Mouse (Mus musculus) limb, embryonic 13.5 days (tissue): ENCODE data around the gene Ska3. TPM values are rescaled to one million over a fixed set of nuclear protein-coding genes. Genes with fewer than 3 reads are reported as not detected.

Experiments used
- ATAC-seq: fragments of 200-750 bp; cut with Nextera tagmentation; 2 replicates; pipeline ENCODE4 v1.8.0; 2017; ENCODE audit warnings: low read depth, moderate number of reproducible peaks, moderate TSS enrichment; ENCODE audit not compliant: low FRiP score
- H3K27ac ChIP-seq: fragments of 300-500 bp; sonication (generic); 2 replicates; pipeline ENCODE4 v1.5.1; 2015; ENCODE audit warnings: inconsistent platforms, mild to moderate bottlenecking, moderate library complexity
- H3K27me3 ChIP-seq: fragments of 300-500 bp; sonication (generic); 2 replicates; pipeline ENCODE4 v1.6.1; 2015; ENCODE audit warnings: mild to moderate bottlenecking, inconsistent platforms
- H3K36me3 ChIP-seq: fragments of 300-500 bp; sonication (generic); 2 replicates; pipeline ENCODE4 v1.6.1; 2015; ENCODE audit warnings: inconsistent platforms, mild to moderate bottlenecking, moderate library complexity
- H3K4me1 ChIP-seq: fragments of 300-500 bp; sonication (generic); 2 replicates; pipeline ENCODE4 v1.6.1; 2015; ENCODE audit warnings: inconsistent platforms
- H3K4me2 ChIP-seq: fragments of 300-500 bp; sonication (generic); replicated peaks from 2 replicates; pipeline ENCODE4 v1.6.1; 2015; ENCODE audit warnings: inconsistent platforms, mild to moderate bottlenecking, moderate library complexity
- H3K4me3 ChIP-seq: fragments of 300-500 bp; sonication (generic); 2 replicates; pipeline ENCODE4 v1.5.1; 2015; ENCODE audit warnings: moderate library complexity, mild to moderate bottlenecking, inconsistent platforms
- H3K9ac ChIP-seq: fragments of 300-500 bp; sonication (generic); 2 replicates; pipeline ENCODE4 v1.6.1; 2015; ENCODE audit warnings: mild to moderate bottlenecking, inconsistent platforms
- H3K9me3 ChIP-seq: fragments of 300-500 bp; sonication (generic); 2 replicates; pipeline ENCODE4 v1.6.1; 2016; ENCODE audit warnings: inconsistent platforms
- WGBS: fragments of 180-500 bp; shearing (Covaris S2); methylation state at CpG from one replicate; pipeline ENCODE4 v1.1.7; 2015; 5-methylcytosine and 5-hydroxymethylcytosine counted together
- polyA plus RNA-seq: library from polyadenylated mRNA; unstranded; fragments of >200 nt; fragmentation: Nextera tagmentation; extraction: Ambion mirVana; gene quantifications from 2 replicates; pipeline ENCODE4 v1.2.1, GENCODE M21; 2015

Gene Ska3
- polyA plus RNA-seq, 1 experiment from 2014 or later, result 42.4 TPM

GRCm38 (mm10) chr14:57844535-57844934 lies 18.6 kb upstream of the Ska3 start:
- whole genome bisulfite sequencing, result 93% methylated on average over 3 of the region's 3 CpGs
- no peaks in the 10 kb centered on the region for H3K9me3 ChIP-seq
- no peak overlapping the region for H3K4me3 ChIP-seq
- no peaks in the 10 kb centered on the region for H3K27me3 ChIP-seq
- ATAC-seq, result no peak
- no peak overlapping the region for H3K27ac ChIP-seq
- no peaks in the 10 kb centered on the region for H3K4me1 ChIP-seq
- no peak overlapping the region for H3K4me2 ChIP-seq
- H3K9ac ChIP-seq, result no peak overlapping the region
- H3K36me3 ChIP-seq, result peaks cover 73% of the 10 kb centered on the region

GRCm38 (mm10) chr14:57835157-57835556 lies 9.2 kb upstream of the Ska3 start:
- Histone ChIP-seq H3K36me3 (peaks cover 47% of the 10 kb centered on the region), H3K9me3 (no peaks in the 10 kb centered on the region), H3K27me3 (no peaks in the 10 kb centered on the region), H3K4me1 (no peaks in the 10 kb centered on the region), H3K4me3 (no peak overlapping the region), H3K4me2 (no peak overlapping the region), H3K9ac (no peak overlapping the region), H3K27ac (no peak overlapping the region)
- 94% methylated on average over 10 of the region's 10 CpGs for WGBS
- no peak for ATAC-seq

GRCm38 (mm10) chr14:57833526-57833925 lies 7.5 kb upstream of the Ska3 start:
- no peak overlapping the region for H3K9ac ChIP-seq
- H3K27me3 ChIP-seq, result no peaks in the 10 kb centered on the region
- no peak overlapping the region for H3K4me2 ChIP-seq
- ATAC-seq, result no peak
- peaks cover 36% of the 10 kb centered on the region for H3K36me3 ChIP-seq
- WGBS, result 88% methylated on average over 2 of the region's 2 CpGs
- H3K4me3 ChIP-seq, result no peak overlapping the region
- no peaks in the 10 kb centered on the region for H3K9me3 ChIP-seq
- no peaks in the 10 kb centered on the region for H3K4me1 ChIP-seq
- no peak overlapping the region for H3K27ac ChIP-seq

- 83% methylated on average over 1 of the region's 1 CpGs for WGBS
- no peak overlapping the region for H3K27ac ChIP-seq
- no peaks in the 10 kb centered on the region for H3K27me3 ChIP-seq
- H3K4me3 ChIP-seq, result peak overlapping the region; percentile 84
- no peak for ATAC-seq
- H3K9ac ChIP-seq, result peak overlapping the region; percentile 92
- peaks cover 22% of the 10 kb centered on the region for H3K4me1 ChIP-seq
- peak overlapping the region; percentile 82 for H3K4me2 ChIP-seq
- H3K9me3 ChIP-seq, result no peaks in the 10 kb centered on the region
- peaks cover 5% of the 10 kb centered on the region for H3K36me3 ChIP-seq
Observed at GRCm38 (mm10) chr14:57827284-57827683, 1.3 kb upstream of the Ska3 start.

- H3K27ac ChIP-seq, result no peak overlapping the region
- H3K36me3 ChIP-seq, result peaks cover 62% of the 10 kb centered on the region
Observed at GRCm38 (mm10) chr14:57820839-57821238, 5.1 kb downstream of the Ska3 start.

GRCm38 (mm10) chr14:57811844-57812243 lies 14.1 kb downstream of the Ska3 start:
- no peaks in the 10 kb centered on the region for H3K27me3 ChIP-seq
- no peak overlapping the region for H3K4me2 ChIP-seq
- no peaks in the 10 kb centered on the region; the same call in 1 of the 2 replicates for H3K9me3 ChIP-seq
- H3K27ac ChIP-seq, result no peak overlapping the region
- WGBS, result 97% methylated on average over 5 of the region's 5 CpGs
- no peak overlapping the region for H3K9ac ChIP-seq
- H3K4me1 ChIP-seq, result no peaks in the 10 kb centered on the region
- H3K36me3 ChIP-seq, result peaks cover 81% of the 10 kb centered on the region
- ATAC-seq, result no peak
- no peak overlapping the region for H3K4me3 ChIP-seq

More at GRCm38 (mm10) chr14:57820839-57821238, 5.1 kb downstream of the Ska3 start:
- no peak overlapping the region for H3K4me2 ChIP-seq
- no peaks in the 10 kb centered on the region for H3K9me3 ChIP-seq
- no peak for ATAC-seq
- peaks cover 12% of the 10 kb centered on the region for H3K4me1 ChIP-seq
- no peak overlapping the region for H3K4me3 ChIP-seq
- no peak overlapping the region for H3K9ac ChIP-seq
- 82% methylated on average over 4 of the region's 4 CpGs for WGBS
- H3K27me3 ChIP-seq, result no peaks in the 10 kb centered on the region

- no peak overlapping the region for H3K27ac ChIP-seq
- no peak overlapping the region for H3K4me3 ChIP-seq
- 93% methylated on average over 2 of the region's 2 CpGs for WGBS
- H3K36me3 ChIP-seq, result peaks cover 83% of the 10 kb centered on the region
- no peak for ATAC-seq
- H3K4me2 ChIP-seq, result no peak overlapping the region
- no peaks in the 10 kb centered on the region for H3K4me1 ChIP-seq
- no peaks in the 10 kb centered on the region; the same call in 1 of the 2 replicates for H3K9me3 ChIP-seq
- H3K27me3 ChIP-seq, result no peaks in the 10 kb centered on the region
- H3K9ac ChIP-seq, result no peak overlapping the region
Observed at GRCm38 (mm10) chr14:57810886-57811285, 15.1 kb downstream of the Ska3 start.

- no peaks in the 10 kb centered on the region for H3K27me3 ChIP-seq
- no peak overlapping the region for H3K4me3 ChIP-seq
- ATAC-seq, result no peak
- H3K4me1 ChIP-seq, result no peaks in the 10 kb centered on the region
- H3K9me3 ChIP-seq, result no peaks in the 10 kb centered on the region
- H3K4me2 ChIP-seq, result no peak overlapping the region
- 88% methylated on average over 5 of the region's 5 CpGs for WGBS
- no peak overlapping the region for H3K9ac ChIP-seq
- no peak overlapping the region for H3K27ac ChIP-seq
- H3K36me3 ChIP-seq, result peaks cover 91% of the 10 kb centered on the region
Observed at GRCm38 (mm10) chr14:57808558-57808957, 17.4 kb downstream of the Ska3 start.

GRCm38 (mm10) chr14:57803731-57804130 lies 22.3 kb downstream of the Ska3 start:
- Histone ChIP-seq H3K36me3 (peaks cover 77% of the 10 kb centered on the region), H3K27me3 (no peaks in the 10 kb centered on the region), H3K9ac (no peak overlapping the region), H3K9me3 (no peaks in the 10 kb centered on the region), H3K4me3 (no peak overlapping the region), H3K27ac (no peak overlapping the region), H3K4me1 (peaks cover 14% of the 10 kb centered on the region), H3K4me2 (no peak overlapping the region)
- 92% methylated on average over 4 of the region's 4 CpGs for WGBS
- no peak for ATAC-seq

GRCm38 (mm10) chr14:57797991-57798931 lies 27.7 kb downstream of the Ska3 start, which contains the start of gene Sap18:
Sap18 (plus strand) TSS chr14:57798180.
- peak within 1 kb of the TSS; percentile 86 for H3K4me3 ChIP-seq
- ATAC-seq, result peak; percentile 95
- peak within 1 kb of the TSS; percentile 84 for H3K4me2 ChIP-seq
- H3K9ac ChIP-seq, result peak within 1 kb of the TSS; percentile 91
- H3K4me1 ChIP-seq, result peaks cover 14% of the 10 kb centered on the region
- no peaks in the 10 kb centered on the region for H3K27me3 ChIP-seq
- H3K36me3 ChIP-seq, result peaks cover 26% of the 10 kb centered on the region
- H3K27ac ChIP-seq, result peak within 1 kb of the TSS; percentile 73
- WGBS, result under 1% methylated on average over 86 of the region's 99 CpGs
- no peaks in the 10 kb centered on the region for H3K9me3 ChIP-seq

- H3K27ac ChIP-seq, result no peak overlapping the region
- WGBS, result 10% methylated on average over 7 of the region's 7 CpGs
- peak overlapping the region; percentile 53 for H3K9ac ChIP-seq
Observed at GRCm38 (mm10) chr14:57797551-57797950, 28.4 kb downstream of the Ska3 start.

GRCm38 (mm10) chr14:57791171-57791570 lies 34.8 kb downstream of the Ska3 start:
- Histone ChIP-seq H3K9ac (no peak overlapping the region), H3K4me3 (no peak overlapping the region), H3K27ac (no peak overlapping the region), H3K4me1 (no peaks in the 10 kb centered on the region), H3K4me2 (no peak overlapping the region), H3K36me3 (no peaks in the 10 kb centered on the region), H3K9me3 (no peaks in the 10 kb centered on the region), H3K27me3 (no peaks in the 10 kb centered on the region)
- whole genome bisulfite sequencing, result 86% methylated on average over 4 of the region's 4 CpGs
- ATAC-seq, result no peak

More at GRCm38 (mm10) chr14:57797551-57797950, 28.4 kb downstream of the Ska3 start:
- H3K4me2 ChIP-seq, result peak overlapping the region; percentile 65
- peak; percentile 75 for ATAC-seq
- no peaks in the 10 kb centered on the region for H3K27me3 ChIP-seq
- H3K36me3 ChIP-seq, result peaks cover 19% of the 10 kb centered on the region
- H3K4me3 ChIP-seq, result peak overlapping the region; percentile 86
- no peaks in the 10 kb centered on the region for H3K9me3 ChIP-seq
- H3K4me1 ChIP-seq, result peaks cover 14% of the 10 kb centered on the region
